Mouse (Mus musculus): ENCODE results near the gene Ndufb11. TPM values are rescaled to one million over a fixed set of nuclear protein-coding genes. Genes with fewer than 3 reads are reported as not detected.

The Ndufb11 gene
- polyA plus RNA-seq, 1 experiment, result 300 TPM

DNA sequence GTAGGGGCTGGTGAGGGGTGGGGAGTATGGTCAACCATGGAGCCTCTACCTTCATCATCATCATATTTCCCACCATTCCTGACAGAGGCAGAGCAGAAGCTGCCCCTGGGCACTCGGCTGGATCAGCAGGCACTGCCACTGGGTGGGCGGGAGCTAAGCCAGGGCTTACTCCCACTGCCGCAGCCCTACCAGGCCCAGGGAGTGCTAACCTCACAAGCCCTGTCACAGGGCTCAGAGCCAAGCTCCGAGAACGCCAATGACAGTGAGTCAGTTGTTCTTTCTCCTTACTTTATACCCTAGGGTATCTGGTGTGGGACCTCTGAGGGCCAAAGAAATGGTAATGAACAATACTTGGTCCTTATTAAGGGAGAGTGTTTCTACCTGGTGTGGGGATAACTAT is 27.4 kb upstream of the Ndufb11 start:
- DNase-seq, result no peak
- Histone ChIP-seq H3K27ac (ENCODE audit: insufficient read depth, low read length) (no peak overlapping the region), H3K4me3 (replicated peaks; ENCODE audit: insufficient read depth, low read depth, low read length) (no peak overlapping the region), H3K4me1 (ENCODE audit: control insufficient read depth, insufficient read depth, low read length) (no peaks in the 10 kb centered on the region), H3K27me3 (ENCODE audit: control insufficient read depth, insufficient read depth, low read length) (no peaks in the 10 kb centered on the region)
- TF ChIP-seq CTCF (IDR thresholded peaks at IDR 0.05; ENCODE audit: borderline replicate concordance, insufficient read depth, low read depth, low read length) (no peak), POLR2A (IDR thresholded peaks at IDR 0.05; ENCODE audit: borderline replicate concordance, insufficient read depth, low read length) (no peak)
- WGBS, result 48% methylated on average over 5 of the region's 5 CpGs

DNA sequence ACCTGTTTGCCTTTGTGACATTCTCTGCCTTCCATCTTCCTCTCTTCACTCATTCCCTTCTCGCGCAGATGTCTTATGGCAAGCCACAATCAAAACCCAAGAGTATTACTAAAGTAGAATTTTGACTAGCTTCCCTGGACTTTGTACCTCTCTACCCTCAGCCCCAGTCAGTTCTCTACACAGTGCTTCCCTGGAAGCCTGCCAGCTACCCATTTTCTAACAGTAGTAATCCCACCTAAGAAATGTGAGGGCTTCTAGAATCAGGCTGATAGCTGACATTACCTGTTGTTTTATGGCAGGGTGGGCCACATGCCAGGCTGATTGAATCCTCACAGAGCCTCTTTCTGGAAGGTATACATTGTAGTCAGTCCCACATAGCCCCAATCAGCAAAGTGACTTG is 20.7 kb upstream of the Ndufb11 start:
- DNase-seq, result no peak
- H3K4me3 ChIP-seq (replicated peaks; ENCODE audit: insufficient read depth, low read depth, low read length), result no peak overlapping the region
- no peak for TF ChIP-seq CTCF (IDR thresholded peaks at IDR 0.05; ENCODE audit: borderline replicate concordance, insufficient read depth, low read depth, low read length)
- no peak for TF ChIP-seq POLR2A (IDR thresholded peaks at IDR 0.05; ENCODE audit: borderline replicate concordance, insufficient read depth, low read length)
- H3K27me3 ChIP-seq (ENCODE audit: control insufficient read depth, insufficient read depth, low read length), result no peaks in the 10 kb centered on the region
- H3K4me1 ChIP-seq (ENCODE audit: control insufficient read depth, insufficient read depth, low read length), result no peaks in the 10 kb centered on the region; the same call in 1 of the 2 replicates
- H3K27ac ChIP-seq (ENCODE audit: insufficient read depth, low read length), result no peak overlapping the region
- WGBS, result 94% methylated on average over 2 of the region's 2 CpGs

DNA sequence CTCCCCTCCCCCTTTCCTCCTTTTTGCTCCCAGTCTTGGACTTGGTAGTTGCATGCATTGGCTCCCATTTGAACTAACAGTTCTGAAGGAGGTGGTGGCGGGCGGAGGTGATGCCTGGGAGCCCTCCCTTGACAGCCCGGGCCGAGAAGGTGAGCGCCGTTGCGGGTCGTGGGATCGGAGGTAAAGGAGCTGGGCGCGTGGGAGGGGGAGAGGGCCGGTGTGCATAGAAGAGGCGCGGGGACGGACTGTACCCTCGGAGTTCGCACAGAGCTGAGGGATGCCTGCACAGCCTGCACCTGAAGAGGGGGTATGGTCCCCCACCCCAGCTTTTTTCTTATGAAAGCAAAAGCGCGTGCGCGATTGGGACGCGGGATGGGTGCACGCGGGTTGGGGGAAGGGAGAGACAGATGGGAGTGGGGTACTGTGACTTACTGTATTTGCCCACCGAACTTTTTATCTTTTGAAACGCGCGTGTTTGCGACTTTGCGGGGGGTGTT is 532 bp upstream of the Ndufb11 start:
- TF ChIP-seq CTCF (IDR thresholded peaks at IDR 0.05; ENCODE audit: borderline replicate concordance, insufficient read depth, low read depth, low read length) (no peak), POLR2A (IDR thresholded peaks at IDR 0.05; ENCODE audit: borderline replicate concordance, insufficient read depth, low read length) (no peak)
- H3K4me1 ChIP-seq (ENCODE audit: control insufficient read depth, insufficient read depth, low read length), result peaks cover 8% of the 10 kb centered on the region; the same call in 1 of the 2 replicates
- H3K27ac ChIP-seq (ENCODE audit: insufficient read depth, low read length), result peak overlapping the region; percentile 63
- peak overlapping the region; percentile 77 for H3K4me3 ChIP-seq (replicated peaks; ENCODE audit: insufficient read depth, low read depth, low read length)
- no peaks in the 10 kb centered on the region for H3K27me3 ChIP-seq (ENCODE audit: control insufficient read depth, insufficient read depth, low read length)
- WGBS, result 5% methylated on average over 31 of the region's 31 CpGs
- no peak for DNase-seq

DNA sequence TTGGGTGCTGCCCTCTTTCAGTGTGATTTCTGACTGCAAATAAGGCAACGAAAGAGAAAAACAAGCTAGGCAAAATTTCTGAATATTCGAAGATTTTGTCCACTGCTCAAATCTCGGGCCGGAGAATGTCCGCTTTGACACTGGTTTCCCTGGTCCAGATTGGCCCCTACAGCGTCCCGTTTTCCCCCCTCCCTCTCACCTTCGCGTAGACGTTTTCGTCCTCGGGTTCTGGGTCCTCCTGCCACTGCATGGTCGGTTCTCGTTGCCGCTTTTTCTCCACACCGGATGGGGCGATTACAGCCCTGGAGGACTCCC is 601 bp downstream of the Ndufb11 start:
- DNase-seq, result peak in 1 of 2 experiments; percentile 77
- peaks cover 8% of the 10 kb centered on the region; the same call in 1 of the 2 replicates for H3K4me1 ChIP-seq (ENCODE audit: control insufficient read depth, insufficient read depth, low read length)
- TF ChIP-seq CTCF (IDR thresholded peaks at IDR 0.05; ENCODE audit: borderline replicate concordance, insufficient read depth, low read depth, low read length) (no peak), POLR2A (IDR thresholded peaks at IDR 0.05; ENCODE audit: borderline replicate concordance, insufficient read depth, low read length) (no peak)
- peak overlapping the region; percentile 98 for H3K27ac ChIP-seq (ENCODE audit: insufficient read depth, low read length)
- peak overlapping the region; percentile 69 for H3K4me3 ChIP-seq (replicated peaks; ENCODE audit: insufficient read depth, low read depth, low read length)
- H3K27me3 ChIP-seq (ENCODE audit: control insufficient read depth, insufficient read depth, low read length), result no peaks in the 10 kb centered on the region
- WGBS, result 10% methylated on average over 17 of the region's 17 CpGs

DNA sequence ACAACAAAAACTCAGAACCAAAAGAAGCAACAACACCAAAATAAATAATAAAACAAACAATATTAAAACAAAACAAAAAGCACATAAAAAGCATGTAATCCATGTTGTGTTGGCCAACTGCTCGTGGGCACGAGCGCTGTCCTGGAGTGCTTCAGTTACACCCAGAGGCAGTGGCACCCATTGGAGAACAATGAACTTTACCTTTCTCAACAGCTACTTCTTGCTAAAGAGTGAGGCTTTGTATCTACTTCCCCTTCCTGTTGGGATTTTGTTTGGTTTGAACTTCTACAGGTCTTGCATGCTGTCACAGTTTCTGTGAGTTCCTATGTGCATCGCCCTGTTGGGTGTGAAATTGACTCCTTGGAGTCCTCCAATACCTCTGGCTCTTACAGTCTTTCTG is 8.9 kb downstream of the Ndufb11 start:
- H3K27me3 ChIP-seq (ENCODE audit: control insufficient read depth, insufficient read depth, low read length), result no peaks in the 10 kb centered on the region
- TF ChIP-seq POLR2A (IDR thresholded peaks at IDR 0.05; ENCODE audit: borderline replicate concordance, insufficient read depth, low read length) (no peak), CTCF (IDR thresholded peaks at IDR 0.05; ENCODE audit: borderline replicate concordance, insufficient read depth, low read depth, low read length) (no peak)
- WGBS, result 82% methylated on average over 4 of the region's 4 CpGs
- no peak for DNase-seq
- no peak overlapping the region for H3K27ac ChIP-seq (ENCODE audit: insufficient read depth, low read length)
- H3K4me1 ChIP-seq (ENCODE audit: control insufficient read depth, insufficient read depth, low read length), result no peaks in the 10 kb centered on the region
- no peak overlapping the region for H3K4me3 ChIP-seq (replicated peaks; ENCODE audit: insufficient read depth, low read depth, low read length)

DNA sequence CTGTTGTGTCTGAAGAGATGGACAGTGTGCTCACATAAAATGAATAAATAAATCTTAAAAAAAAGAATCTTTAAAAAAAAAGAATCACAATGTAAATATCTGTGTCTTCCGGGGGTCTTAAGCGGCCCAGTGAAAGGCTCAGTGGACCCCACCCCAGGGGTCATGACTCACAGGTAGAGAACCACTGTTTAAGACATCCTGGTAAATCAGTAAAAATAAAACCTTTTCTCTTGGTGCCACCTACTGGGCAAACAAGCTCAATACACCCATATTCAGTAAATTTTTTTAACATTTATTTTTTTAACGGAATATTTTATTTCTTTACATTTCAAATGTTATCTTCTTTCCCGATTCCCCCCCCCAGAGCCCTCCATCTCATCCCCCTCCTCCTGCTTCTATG is 29.5 kb downstream of the Ndufb11 start:
- DNase-seq, result no peak
- Histone ChIP-seq H3K27ac (ENCODE audit: insufficient read depth, low read length) (no peak overlapping the region), H3K4me3 (replicated peaks; ENCODE audit: insufficient read depth, low read depth, low read length) (no peak overlapping the region), H3K4me1 (ENCODE audit: control insufficient read depth, insufficient read depth, low read length) (no peaks in the 10 kb centered on the region), H3K27me3 (ENCODE audit: control insufficient read depth, insufficient read depth, low read length) (no peaks in the 10 kb centered on the region)
- 10% methylated on average over 4 of the region's 4 CpGs for whole genome bisulfite sequencing
- no peak for TF ChIP-seq POLR2A (IDR thresholded peaks at IDR 0.05; ENCODE audit: borderline replicate concordance, insufficient read depth, low read length)
- TF ChIP-seq CTCF (IDR thresholded peaks at IDR 0.05; ENCODE audit: borderline replicate concordance, insufficient read depth, low read depth, low read length), result no peak

DNA sequence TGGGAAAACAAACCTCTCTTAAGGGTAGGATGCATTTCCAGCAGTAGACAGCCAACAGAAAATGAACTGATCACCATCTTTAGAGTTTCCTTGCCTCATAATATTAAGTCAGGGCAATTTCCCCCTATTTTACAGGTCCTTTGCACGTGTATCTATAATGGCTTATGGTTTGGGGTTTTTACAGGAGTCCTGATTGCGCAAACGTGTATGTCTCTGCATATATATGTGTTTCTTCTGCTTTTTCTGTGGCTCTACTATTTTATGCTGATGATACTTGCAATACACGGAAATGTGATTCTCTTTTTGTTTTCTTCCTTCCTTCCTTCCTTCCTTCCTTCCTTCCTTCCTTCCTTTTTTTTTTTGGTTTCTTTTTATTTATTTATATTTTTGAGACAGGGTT is 43.5 kb downstream of the Ndufb11 start:
- Histone ChIP-seq H3K27me3 (ENCODE audit: control insufficient read depth, insufficient read depth, low read length) (no peaks in the 10 kb centered on the region), H3K4me1 (ENCODE audit: control insufficient read depth, insufficient read depth, low read length) (no peaks in the 10 kb centered on the region), H3K4me3 (replicated peaks; ENCODE audit: insufficient read depth, low read depth, low read length) (no peak overlapping the region), H3K27ac (ENCODE audit: insufficient read depth, low read length) (no peak overlapping the region)
- 93% methylated on average over 4 of the region's 4 CpGs for WGBS
- no peak for TF ChIP-seq CTCF (IDR thresholded peaks at IDR 0.05; ENCODE audit: borderline replicate concordance, insufficient read depth, low read depth, low read length)
- TF ChIP-seq POLR2A (IDR thresholded peaks at IDR 0.05; ENCODE audit: borderline replicate concordance, insufficient read depth, low read length), result no peak
- DNase-seq, result no peak

DNA sequence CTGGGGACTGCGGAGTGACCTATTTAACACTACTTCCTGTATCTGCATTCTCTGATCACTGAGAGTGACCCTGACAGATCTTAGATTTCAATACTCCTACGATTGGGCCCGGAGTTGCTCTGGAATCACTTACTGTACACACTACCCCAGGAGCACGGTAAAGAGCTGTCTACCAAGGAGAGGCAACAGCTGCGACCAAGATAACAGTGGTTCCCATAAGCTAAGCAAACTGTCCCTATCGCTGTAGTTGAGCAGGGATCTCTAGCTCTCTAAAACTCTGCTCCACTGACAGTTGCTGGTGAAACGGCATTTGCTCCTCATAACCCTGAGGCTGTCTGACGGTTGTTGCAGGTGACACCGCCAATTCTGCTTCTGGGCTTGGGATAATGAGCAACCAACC is 44.7 kb downstream of the Ndufb11 start:
- H3K27me3 ChIP-seq (ENCODE audit: control insufficient read depth, insufficient read depth, low read length), result no peaks in the 10 kb centered on the region
- peak; percentile 1 to 7 for DNase-seq
- H3K4me3 ChIP-seq (replicated peaks; ENCODE audit: insufficient read depth, low read depth, low read length), result no peak overlapping the region
- H3K27ac ChIP-seq (ENCODE audit: insufficient read depth, low read length), result no peak overlapping the region
- 62% methylated on average over 9 of the region's 9 CpGs for WGBS
- TF ChIP-seq CTCF (IDR thresholded peaks at IDR 0.05; ENCODE audit: borderline replicate concordance, insufficient read depth, low read depth, low read length), result no peak
- TF ChIP-seq POLR2A (IDR thresholded peaks at IDR 0.05; ENCODE audit: borderline replicate concordance, insufficient read depth, low read length), result no peak
- H3K4me1 ChIP-seq (ENCODE audit: control insufficient read depth, insufficient read depth, low read length), result no peaks in the 10 kb centered on the region

Data from cerebellum, adult 2 months (tissue).